Mouse (Mus musculus): ENCODE measurements around the gene Gm17087. TPM values are rescaled to one million over a fixed set of nuclear protein-coding genes. Genes with fewer than 3 reads are reported as not detected.
A peak's percentile ranks its signal among the peaks of the same experiment; 100 is the strongest.

Gene Gm17087
- total and polyA plus RNA-seq, 2 experiments from 2014 or later, result not detected

GRCm38 (mm10) chr17:8602976-8603375 lies 36.2 kb upstream of the Gm17087 start:
- TF ChIP-seq EP300 (IDR thresholded peaks at IDR 0.05; ENCODE audit: low read depth) (no peak), CTCF (IDR thresholded peaks at IDR 0.05; ENCODE audit: low read depth) (no peak)
- H3K27ac ChIP-seq (ENCODE audit: low read depth), result no peak overlapping the region
- H3K4me1 ChIP-seq (ENCODE audit: control insufficient read depth, insufficient read depth), result no peaks in the 10 kb centered on the region
- ATAC-seq (ENCODE audit: insufficient read depth, low read depth) (no peak), DNase-seq (ENCODE audit: low spot score) (no peak)
- H3K36me3 ChIP-seq (replicated peaks; ENCODE audit: control insufficient read depth, insufficient read depth, low read length), result no peaks in the 10 kb centered on the region
- no peak overlapping the region for H3K4me2 ChIP-seq (ENCODE audit: low read depth, low read length)
- no peak overlapping the region for H3K9ac ChIP-seq (replicated peaks; ENCODE audit: low read depth, low read length)
- 90% methylated on average over 3 of the region's 3 CpGs for WGBS
- H3K9me3 ChIP-seq (replicated peaks; ENCODE audit: control insufficient read depth, low read length), result no peaks in the 10 kb centered on the region
- no peak overlapping the region for H3K4me3 ChIP-seq (ENCODE audit: low read depth, low read length)
- peaks cover 10% of the 10 kb centered on the region; the same call in 1 of the 2 replicates for H3K27me3 ChIP-seq (ENCODE audit: control insufficient read depth, insufficient read depth, low read length)

GRCm38 (mm10) chr17:8597790-8598189 lies 31.0 kb upstream of the Gm17087 start:
- no peaks in the 10 kb centered on the region for H3K9me3 ChIP-seq (replicated peaks; ENCODE audit: control insufficient read depth, low read length)
- TF ChIP-seq CTCF (IDR thresholded peaks at IDR 0.05; ENCODE audit: low read depth) (peak; percentile 92), EP300 (IDR thresholded peaks at IDR 0.05; ENCODE audit: low read depth) (no peak)
- peak; percentile 77 for DNase-seq (ENCODE audit: low spot score)
- 3% methylated on average over 7 of the region's 7 CpGs for WGBS
- no peaks in the 10 kb centered on the region for H3K36me3 ChIP-seq (replicated peaks; ENCODE audit: control insufficient read depth, insufficient read depth, low read length)
- no peaks in the 10 kb centered on the region for H3K4me1 ChIP-seq (ENCODE audit: control insufficient read depth, insufficient read depth)
- H3K4me3 ChIP-seq (ENCODE audit: low read depth, low read length), result no peak overlapping the region
- ATAC-seq (ENCODE audit: insufficient read depth, low read depth), result peak; percentile 55; the same call in 1 of the 2 replicates
- H3K27ac ChIP-seq (ENCODE audit: low read depth), result no peak overlapping the region
- H3K4me2 ChIP-seq (ENCODE audit: low read depth, low read length), result no peak overlapping the region
- H3K27me3 ChIP-seq (ENCODE audit: control insufficient read depth, insufficient read depth, low read length), result 0 out of 2 replicates have a peak, but pooled peaks cover 10% of the 10 kb centered on the region
- H3K9ac ChIP-seq (replicated peaks; ENCODE audit: low read depth, low read length), result no peak overlapping the region

GRCm38 (mm10) chr17:8592427-8593277 lies 25.9 kb upstream of the Gm17087 start:
- peak; percentile 62; the same call in 1 of the 2 replicates for ATAC-seq (ENCODE audit: insufficient read depth, low read depth)

GRCm38 (mm10) chr17:8581579-8581978 lies 14.8 kb upstream of the Gm17087 start:
- Histone ChIP-seq H3K4me1 (ENCODE audit: control insufficient read depth, insufficient read depth) (no peaks in the 10 kb centered on the region), H3K9ac (replicated peaks; ENCODE audit: low read depth, low read length) (no peak overlapping the region), H3K9me3 (replicated peaks; ENCODE audit: control insufficient read depth, low read length) (no peaks in the 10 kb centered on the region), H3K27me3 (ENCODE audit: control insufficient read depth, insufficient read depth, low read length) (no peaks in the 10 kb centered on the region), H3K4me3 (ENCODE audit: low read depth, low read length) (no peak overlapping the region), H3K4me2 (ENCODE audit: low read depth, low read length) (no peak overlapping the region), H3K27ac (ENCODE audit: low read depth) (no peak overlapping the region), H3K36me3 (replicated peaks; ENCODE audit: control insufficient read depth, insufficient read depth, low read length) (no peaks in the 10 kb centered on the region)
- TF ChIP-seq CTCF (IDR thresholded peaks at IDR 0.05; ENCODE audit: low read depth), result no peak
- no peak for TF ChIP-seq EP300 (IDR thresholded peaks at IDR 0.05; ENCODE audit: low read depth)
- WGBS, result 73% methylated on average over 8 of the region's 8 CpGs
- ATAC-seq (ENCODE audit: insufficient read depth, low read depth) (no peak), DNase-seq (ENCODE audit: low spot score) (no peak)

More at GRCm38 (mm10) chr17:8592427-8593277, 25.9 kb upstream of the Gm17087 start:
- Histone ChIP-seq H3K9ac (replicated peaks; ENCODE audit: low read depth, low read length) (no peak overlapping the region), H3K27ac (ENCODE audit: low read depth) (no peak overlapping the region), H3K4me1 (ENCODE audit: control insufficient read depth, insufficient read depth) (no peaks in the 10 kb centered on the region), H3K27me3 (ENCODE audit: control insufficient read depth, insufficient read depth, low read length) (no peaks in the 10 kb centered on the region), H3K9me3 (replicated peaks; ENCODE audit: control insufficient read depth, low read length) (no peaks in the 10 kb centered on the region), H3K36me3 (replicated peaks; ENCODE audit: control insufficient read depth, insufficient read depth, low read length) (no peaks in the 10 kb centered on the region), H3K4me3 (ENCODE audit: low read depth, low read length) (no peak overlapping the region), H3K4me2 (ENCODE audit: low read depth, low read length) (peak overlapping the region; percentile 38)
- peak; percentile 80 for DNase-seq (ENCODE audit: low spot score)
- 14% methylated on average over 22 of the region's 22 CpGs for WGBS
- TF ChIP-seq CTCF (IDR thresholded peaks at IDR 0.05; ENCODE audit: low read depth) (peak; percentile 95), EP300 (IDR thresholded peaks at IDR 0.05; ENCODE audit: low read depth) (no peak)

- no peak overlapping the region for H3K27ac ChIP-seq (ENCODE audit: low read depth)
- ATAC-seq (ENCODE audit: insufficient read depth, low read depth), result no peak
- 64% methylated on average over 3 of the region's 3 CpGs for WGBS
- no peaks in the 10 kb centered on the region for H3K9me3 ChIP-seq (replicated peaks; ENCODE audit: control insufficient read depth, low read length)
- H3K27me3 ChIP-seq (ENCODE audit: control insufficient read depth, insufficient read depth, low read length), result no peaks in the 10 kb centered on the region
- no peak for DNase-seq (ENCODE audit: low spot score)
- no peaks in the 10 kb centered on the region for H3K36me3 ChIP-seq (replicated peaks; ENCODE audit: control insufficient read depth, insufficient read depth, low read length)
- H3K4me3 ChIP-seq (ENCODE audit: low read depth, low read length), result no peak overlapping the region
- no peak overlapping the region for H3K9ac ChIP-seq (replicated peaks; ENCODE audit: low read depth, low read length)
- TF ChIP-seq CTCF (IDR thresholded peaks at IDR 0.05; ENCODE audit: low read depth) (peak; percentile 42), EP300 (IDR thresholded peaks at IDR 0.05; ENCODE audit: low read depth) (no peak)
- no peak overlapping the region for H3K4me2 ChIP-seq (ENCODE audit: low read depth, low read length)
- H3K4me1 ChIP-seq (ENCODE audit: control insufficient read depth, insufficient read depth), result no peaks in the 10 kb centered on the region
Measured at GRCm38 (mm10) chr17:8580360-8580759, 13.6 kb upstream of the Gm17087 start.

All from heart, postnatal 0 days (tissue).